Mouse (Mus musculus): ENCODE data around the gene Tmem50a.

Gene Tmem50a

DNA sequence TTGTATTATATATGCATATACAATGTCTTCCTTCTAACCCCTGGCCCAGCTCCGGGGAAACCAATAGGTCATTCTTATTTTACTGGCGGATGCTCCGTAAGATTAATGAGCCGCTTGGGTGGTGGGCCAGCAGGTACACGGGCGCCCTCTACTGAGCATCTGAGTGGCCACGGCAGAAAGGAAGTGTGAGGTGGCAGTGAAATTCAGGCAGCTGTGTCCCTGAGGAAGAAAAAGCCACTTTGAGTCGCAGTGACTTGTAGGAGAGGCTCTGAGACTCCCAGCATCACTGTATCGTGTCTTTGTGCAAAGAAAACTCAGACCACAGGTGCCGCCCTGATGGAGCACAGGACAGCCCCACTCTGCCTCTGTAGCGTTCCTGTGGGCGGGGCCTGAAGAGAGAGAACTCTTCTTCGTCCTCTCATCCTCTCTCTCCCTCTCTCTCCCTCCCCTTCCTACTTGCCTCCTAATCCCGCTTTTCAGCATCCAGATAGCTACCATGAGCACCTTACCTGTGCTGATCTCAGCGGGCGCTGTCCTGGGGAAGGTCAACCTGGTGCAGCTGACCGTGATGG is 35.3 kb downstream of the Tmem50a start:
- DNase-seq (ENCODE audit: low read depth, low spot score) = peak; percentile 47

DNA sequence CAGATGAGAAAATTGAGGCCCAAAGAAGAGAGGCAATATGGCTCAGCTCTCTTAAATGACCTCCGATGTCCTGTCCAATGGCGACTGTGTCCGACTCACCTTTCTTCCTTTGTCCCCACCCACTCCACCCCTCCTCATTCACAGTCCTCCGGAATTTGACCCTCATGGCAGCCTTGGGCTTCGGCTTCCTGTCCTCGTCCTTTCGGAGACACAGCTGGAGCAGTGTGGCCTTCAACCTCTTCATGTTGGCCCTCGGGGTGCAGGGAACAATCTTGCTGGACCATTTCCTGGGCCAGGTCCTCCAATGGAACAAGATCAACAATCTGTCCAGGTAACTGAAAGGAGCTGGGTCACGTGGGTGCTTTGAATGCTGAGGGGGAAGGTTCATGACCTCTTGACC is 38.7 kb downstream of the Tmem50a start:
- DNase-seq (ENCODE audit: low read depth, low spot score) = no peak

DNA sequence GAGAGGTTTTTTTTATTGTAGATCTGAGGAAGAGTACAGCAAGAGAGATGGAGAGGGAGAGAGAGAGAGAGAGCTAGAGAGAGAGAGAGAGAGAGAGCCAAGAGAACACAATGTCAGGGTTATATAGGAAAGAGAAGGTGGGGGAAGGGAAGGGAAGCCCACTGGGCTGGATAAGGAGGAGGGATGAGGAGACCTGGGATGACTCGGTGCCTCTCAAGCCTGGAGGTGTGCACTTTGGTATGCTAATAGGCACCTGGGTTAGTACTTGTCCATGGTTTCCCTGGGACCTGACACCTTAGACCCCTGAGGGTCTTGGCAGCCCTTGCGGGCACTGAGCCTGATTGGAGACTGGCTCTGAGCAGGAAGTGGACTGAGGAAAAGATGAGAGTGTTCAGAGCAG is 42.9 kb downstream of the Tmem50a start:
- DNase-seq (ENCODE audit: low read depth, low spot score) = no peak

DNA sequence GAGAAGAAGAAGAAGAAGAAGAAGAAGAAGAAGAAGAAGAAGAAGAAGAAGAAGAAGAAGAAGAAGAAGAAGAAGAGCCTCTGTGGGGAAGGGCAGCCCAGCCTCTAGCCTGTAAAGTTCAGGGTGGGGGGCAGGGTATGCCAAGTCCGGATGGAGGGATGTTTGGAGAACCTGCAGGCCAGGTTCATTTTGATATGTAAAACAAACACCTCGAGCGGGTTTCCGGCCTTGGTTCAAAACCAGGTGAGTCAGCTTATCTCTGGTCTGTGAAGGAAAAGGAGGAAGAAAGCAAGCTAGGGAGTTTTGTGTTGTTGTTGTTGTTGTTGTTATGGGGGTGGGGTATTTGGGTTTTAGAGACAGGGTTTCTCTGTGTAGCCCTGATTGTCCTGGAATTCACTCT is 43.3 kb downstream of the Tmem50a start:
- no peak for DNase-seq (ENCODE audit: low read depth, low spot score)

DNA sequence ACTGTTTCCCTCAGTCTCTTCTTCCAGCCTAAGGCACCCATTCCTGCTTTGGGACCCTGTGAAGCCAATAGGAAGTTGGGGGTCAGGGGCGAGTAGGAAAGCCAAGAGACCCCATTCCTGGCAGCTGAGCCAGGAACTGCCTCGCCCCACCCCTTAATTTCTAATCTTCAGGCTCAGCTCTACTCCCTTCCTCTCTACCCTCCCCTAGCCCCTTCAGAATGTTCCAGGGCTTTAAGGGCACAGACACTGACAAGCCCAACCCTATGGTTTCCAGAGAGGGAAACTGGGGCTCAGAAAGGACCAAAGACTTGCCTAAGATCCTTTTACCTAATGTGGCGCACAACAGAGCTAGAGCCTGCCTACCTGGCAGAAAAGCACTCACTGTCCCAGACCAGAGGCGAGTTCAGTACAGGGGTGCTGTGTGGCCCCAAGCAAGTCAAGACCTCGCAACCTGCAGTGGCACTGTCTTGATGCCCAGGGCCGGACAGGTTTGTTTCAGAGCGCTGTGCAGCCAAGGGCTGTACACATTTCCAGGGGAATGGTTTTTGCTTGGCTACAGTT is 44.9 kb downstream of the Tmem50a start:
- DNase-seq (ENCODE audit: low read depth, low spot score) = no peak

DNA sequence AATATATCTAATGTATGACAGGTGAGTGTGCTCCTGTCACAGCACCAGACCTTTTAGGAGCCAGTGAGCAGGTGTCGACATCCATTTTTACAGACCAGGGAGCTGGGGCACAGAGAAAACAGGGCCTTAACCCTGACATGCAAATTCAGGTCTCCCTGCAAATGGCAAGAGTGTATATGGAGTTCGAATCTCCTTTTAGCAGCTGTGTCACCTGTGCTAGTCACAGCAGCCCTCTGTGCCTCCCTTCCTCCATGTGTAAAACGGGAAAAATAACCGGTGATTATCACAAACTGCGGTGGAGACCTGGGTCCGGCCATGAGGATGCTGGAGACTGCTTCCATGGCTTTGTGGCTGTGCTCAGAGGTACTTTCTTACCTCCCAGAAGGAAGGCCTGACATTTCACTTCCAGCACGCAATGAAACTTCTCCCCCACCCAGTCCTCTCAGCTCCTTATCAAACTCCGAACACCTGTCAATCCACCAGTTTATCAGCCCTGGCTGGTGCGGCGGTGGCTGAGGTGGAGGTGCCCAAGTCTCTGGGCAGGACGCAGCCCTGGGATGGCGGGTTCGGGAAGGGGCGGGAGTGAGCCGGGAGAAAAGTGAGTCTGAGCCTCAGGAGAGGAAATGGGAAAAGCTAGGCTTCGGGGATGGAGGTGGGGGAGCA is 45.6 kb downstream of the Tmem50a start:
- no peak for DNase-seq (ENCODE audit: low read depth, low spot score)

DNA sequence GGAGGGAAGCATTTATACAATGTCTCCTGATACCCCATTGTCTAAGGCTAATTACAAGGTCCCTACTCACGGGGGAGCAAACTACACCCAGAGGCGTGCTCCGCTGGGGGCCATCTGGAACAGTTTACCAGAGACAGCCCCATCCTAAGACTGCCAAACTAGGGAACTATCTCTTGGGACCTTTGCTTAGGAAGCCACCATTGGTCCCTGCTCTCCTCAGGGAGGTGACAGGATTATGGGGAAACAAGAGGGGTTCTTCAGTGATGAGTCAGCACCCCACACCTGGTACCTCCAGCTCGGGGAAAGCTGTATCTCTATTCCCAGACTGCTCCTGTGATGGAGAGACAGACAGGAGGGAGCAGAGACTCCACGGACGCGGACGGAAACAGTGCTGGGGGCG is 46.3 kb downstream of the Tmem50a start:
- DNase-seq (ENCODE audit: low read depth, low spot score) = no peak

DNA sequence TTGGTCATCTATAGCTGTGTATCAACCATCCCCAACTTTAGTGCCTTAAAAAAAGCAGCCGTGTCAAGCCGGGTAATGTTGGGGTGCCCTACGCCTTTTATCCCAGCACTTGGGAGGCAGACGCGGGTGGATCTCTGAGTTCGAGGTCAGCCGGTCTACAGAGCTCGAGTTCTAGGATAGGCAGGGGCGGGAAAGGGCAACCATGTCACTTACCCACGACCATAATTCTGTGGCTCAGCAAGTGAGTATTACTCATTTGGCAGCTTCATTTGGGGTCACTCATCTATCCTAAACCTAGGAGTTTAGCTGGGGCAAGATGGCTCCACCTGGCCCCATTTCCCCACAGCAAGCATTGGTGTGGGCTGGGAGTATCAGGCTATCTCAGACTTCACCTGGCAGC is 46.8 kb downstream of the Tmem50a start:
- DNase-seq (ENCODE audit: low read depth, low spot score) = no peak

DNA sequence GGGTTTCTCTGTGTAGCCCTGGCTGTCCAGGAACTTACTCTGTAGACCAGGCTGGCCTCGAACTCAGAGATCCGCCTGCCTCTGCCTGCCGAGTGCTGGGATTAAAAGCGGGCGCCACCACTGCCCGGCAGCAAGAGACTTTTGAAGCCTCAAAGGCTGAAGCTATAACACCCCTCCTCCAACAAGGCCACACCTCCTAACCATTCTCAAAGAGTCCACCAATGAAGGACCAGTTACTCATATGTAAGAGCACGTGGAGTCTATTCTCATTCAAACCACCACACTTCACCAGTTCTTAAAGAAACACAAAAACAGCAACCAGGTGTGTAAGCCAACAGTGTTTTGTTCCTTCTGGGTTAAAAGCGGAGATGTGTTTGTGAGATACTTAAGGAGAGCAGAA is 47.2 kb downstream of the Tmem50a start:
- DNase-seq (ENCODE audit: low read depth, low spot score) = no peak

DNA sequence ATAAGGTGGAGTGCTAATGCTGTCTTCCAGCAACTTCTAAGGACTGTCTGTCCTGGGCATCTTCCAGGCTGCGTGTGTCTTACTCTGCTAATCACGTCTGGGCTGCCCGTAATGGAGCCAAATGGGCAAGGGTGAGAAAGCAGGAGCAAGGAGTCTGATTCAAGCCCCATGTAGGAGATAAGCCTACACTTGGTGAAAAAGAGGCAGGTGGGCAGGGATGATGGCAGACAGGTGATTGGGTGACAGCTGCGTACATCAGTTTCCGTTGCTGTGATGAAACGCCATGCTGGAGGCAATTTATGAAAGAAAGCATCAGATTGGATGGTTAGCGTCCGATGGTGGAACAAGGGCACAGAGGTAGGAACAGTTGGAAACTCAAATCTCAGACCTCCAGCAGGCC is 47.6 kb downstream of the Tmem50a start:
- no peak for DNase-seq (ENCODE audit: low read depth, low spot score)

DNA sequence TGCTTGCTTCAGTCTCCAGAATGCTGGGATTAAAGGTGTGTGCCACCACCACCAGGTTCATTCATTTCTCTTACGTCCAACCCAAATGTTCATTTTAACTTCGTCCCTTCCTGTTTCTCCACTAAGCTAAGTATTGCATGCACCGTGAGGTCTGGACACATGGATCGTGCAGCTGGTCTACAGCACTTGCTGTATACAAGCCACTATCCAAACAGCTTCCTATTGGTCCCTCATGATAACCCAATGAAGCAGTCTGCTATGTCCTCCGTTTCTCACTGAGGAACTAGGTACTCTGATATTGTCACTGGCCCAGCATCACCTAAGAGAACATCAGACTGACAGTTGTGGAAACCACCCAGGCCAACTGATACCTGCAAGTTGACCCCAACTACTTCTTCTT is 49.0 kb downstream of the Tmem50a start:
- no peak for DNase-seq (ENCODE audit: low read depth, low spot score)

DNA sequence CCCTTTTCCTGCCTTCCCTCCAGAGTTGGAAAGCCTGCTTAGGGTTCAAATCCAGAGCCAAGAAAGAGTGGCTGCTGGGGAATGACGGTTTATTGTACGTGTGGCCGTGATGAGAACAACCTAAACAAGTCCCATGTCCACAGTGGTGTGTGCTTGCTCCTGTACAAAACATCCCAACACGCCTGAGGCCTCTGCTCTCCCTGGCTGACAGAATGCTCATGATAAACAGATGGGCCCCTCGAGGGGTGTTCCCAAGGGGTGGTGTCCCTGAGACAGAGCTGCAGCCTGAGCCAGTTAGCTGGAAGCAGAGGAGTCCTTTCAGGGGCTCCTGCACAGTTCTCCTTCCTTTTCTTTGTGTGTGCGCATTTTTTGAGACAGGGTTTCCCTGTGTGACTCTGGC is 49.5 kb downstream of the Tmem50a start:
- DNase-seq (ENCODE audit: low read depth, low spot score) = no peak

DNA sequence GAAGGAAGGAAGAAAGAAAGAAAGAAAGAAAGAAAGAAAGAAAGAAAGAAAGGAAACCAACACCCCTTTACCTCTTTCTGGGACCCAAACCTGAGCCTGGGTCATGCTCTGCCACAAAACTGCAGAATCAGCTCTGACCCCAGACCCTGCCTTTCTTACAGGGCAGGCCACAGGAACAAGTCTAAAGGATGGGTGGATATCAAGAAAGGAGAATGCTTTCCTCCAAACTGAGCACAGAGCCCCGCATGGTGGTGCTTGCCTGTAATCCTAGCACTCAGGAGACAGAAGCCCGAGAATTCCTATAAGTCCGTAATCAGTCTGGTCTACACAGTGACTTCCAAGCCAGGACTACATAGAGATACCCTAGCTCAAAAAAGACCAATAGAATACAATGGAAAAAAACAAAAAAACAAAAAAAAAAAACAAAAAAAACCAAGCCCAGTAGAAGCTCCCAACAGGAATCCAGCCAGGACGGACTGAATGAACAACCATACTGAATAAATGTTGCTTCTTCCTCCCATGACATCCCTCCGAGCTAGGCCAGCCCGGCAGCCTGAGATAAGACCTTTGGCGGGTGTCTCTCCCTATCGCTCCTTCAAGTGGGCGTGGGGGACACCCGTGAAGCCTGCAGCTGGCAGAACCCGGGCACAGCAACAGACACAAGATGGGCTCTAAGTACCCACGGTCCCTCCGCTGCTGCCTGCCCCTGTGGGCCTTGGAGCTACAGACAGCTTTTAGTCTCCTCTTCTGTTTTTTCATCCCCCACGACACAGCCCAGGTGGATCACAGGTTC is 50.7 kb downstream of the Tmem50a start, which contains the start of gene Rhd:
TSS of gene Rhd (plus strand) at position 600 of the 793 bp plus-strand sequence.
- no peak for DNase-seq (ENCODE audit: low read depth, low spot score)

DNA sequence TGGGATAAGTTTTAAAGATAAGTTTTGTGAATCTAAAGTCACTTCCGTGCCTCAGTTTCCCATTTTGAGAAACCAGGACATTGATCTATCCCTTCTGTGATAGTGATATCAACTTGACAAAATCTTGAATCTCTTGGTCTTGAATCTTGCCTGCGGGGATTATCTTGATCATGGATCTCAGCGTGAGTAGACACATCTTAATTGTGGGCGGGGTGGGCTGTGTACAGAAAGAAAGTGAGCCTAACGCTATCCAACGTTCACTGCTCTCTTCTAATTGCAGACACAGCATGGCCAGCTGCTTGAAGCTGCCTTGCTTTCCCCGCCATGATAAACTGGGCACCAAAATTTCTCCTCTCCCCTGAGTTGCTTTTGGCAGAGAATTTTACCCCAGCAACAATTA is 51.8 kb downstream of the Tmem50a start:
- DNase-seq (ENCODE audit: low read depth, low spot score) = no peak

DNA sequence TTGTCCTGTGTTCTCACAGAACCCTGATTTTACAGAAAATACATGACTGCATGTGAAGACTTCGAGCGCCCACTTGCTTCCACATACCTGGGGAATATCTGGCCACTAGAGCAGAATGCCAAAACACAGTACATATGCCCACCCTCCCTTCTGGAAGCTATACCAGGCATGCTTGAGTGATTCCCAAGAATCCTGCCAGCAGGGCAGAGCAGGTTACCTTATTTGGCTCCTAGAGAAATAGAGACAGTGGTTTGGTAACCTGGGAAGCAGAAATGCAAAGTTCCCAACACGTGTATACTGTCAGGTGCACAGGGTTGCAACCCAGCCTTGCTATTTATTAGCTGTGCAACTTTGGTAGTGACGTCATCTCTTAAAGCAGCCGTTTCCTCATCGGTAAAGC is 52.9 kb downstream of the Tmem50a start:
- DNase-seq (ENCODE audit: low read depth, low spot score) = no peak

DNA sequence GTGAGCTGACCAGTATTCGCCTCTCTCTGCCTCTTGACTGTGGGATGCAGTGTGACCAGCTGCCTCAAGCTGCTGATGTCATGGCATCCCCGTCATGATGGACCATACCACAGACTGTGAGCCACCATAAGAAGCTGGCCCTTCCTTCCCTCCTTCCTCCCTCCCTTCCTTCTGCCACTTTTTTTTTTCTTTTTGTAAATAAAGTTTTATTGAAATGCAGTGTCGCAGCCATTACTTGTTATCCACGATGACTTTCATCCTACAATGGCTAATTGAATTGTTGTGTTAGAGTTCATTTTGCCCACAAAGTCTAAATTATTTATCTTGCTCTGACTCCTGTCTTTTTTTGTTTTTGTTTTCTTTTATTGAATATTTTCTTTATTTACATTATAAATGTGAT is 56.3 kb downstream of the Tmem50a start:
- DNase-seq (ENCODE audit: low read depth, low spot score) = no peak

DNA sequence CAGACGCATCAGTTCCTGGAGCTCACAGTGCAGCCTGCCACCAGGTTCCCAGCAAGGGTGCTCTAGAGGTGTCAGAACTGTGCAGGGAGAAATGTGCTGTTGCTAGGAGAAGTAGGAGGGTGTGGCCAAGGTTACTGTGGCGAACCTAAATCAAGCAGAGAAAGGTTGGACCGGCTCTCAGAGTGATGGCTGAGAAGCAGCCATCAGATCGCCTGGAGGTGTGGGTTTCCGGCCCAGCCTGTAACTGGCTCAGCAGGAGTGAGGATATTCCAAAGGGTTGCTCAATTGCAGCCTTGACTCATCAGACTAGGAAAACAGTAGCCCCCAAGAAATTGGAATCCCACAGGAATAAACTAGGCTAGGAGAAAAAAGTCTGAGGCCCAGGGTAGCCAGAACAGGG is 58.3 kb downstream of the Tmem50a start:
- no peak for DNase-seq (ENCODE audit: low read depth, low spot score)

DNA sequence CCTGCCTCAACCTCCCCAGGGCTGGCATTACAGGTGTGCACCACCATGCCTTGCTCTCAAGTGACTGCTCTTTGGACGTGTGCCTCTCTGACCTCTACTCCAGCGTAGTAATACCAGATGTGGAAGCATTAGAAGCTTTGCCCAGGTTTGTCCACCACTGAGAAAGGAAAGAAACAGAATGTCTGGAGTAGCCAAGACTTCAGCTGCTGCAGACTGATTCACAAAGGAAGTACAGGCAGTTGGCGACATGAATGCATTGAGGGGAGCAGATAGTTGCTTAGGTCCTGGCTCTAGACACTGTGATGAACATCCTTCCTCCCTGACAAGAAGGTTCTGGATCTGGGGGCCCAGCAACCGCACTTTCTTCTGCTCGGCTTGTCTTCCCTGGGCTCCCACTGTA is 58.8 kb downstream of the Tmem50a start:
- DNase-seq (ENCODE audit: low read depth, low spot score) = no peak

DNA sequence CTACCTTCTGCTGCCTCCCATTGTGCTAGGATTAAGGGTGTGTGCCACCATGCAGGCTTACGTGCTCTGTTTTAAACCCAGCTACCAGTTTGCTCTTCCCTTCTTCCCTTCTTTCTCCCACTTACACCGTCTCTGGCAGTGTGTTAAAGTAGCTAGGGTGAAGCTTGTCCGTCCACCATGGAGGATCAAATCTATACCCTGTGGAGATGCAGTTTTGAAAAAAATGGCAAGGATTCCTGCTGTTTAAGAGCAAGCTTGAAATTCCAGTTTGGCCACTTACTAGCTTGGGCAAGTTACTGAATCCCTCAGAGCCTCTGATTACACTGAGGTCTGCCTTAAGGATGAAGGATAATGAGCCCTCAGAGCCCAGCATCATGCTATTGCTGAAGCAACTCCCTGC is 59.5 kb downstream of the Tmem50a start:
- no peak for DNase-seq (ENCODE audit: low read depth, low spot score)

DNA sequence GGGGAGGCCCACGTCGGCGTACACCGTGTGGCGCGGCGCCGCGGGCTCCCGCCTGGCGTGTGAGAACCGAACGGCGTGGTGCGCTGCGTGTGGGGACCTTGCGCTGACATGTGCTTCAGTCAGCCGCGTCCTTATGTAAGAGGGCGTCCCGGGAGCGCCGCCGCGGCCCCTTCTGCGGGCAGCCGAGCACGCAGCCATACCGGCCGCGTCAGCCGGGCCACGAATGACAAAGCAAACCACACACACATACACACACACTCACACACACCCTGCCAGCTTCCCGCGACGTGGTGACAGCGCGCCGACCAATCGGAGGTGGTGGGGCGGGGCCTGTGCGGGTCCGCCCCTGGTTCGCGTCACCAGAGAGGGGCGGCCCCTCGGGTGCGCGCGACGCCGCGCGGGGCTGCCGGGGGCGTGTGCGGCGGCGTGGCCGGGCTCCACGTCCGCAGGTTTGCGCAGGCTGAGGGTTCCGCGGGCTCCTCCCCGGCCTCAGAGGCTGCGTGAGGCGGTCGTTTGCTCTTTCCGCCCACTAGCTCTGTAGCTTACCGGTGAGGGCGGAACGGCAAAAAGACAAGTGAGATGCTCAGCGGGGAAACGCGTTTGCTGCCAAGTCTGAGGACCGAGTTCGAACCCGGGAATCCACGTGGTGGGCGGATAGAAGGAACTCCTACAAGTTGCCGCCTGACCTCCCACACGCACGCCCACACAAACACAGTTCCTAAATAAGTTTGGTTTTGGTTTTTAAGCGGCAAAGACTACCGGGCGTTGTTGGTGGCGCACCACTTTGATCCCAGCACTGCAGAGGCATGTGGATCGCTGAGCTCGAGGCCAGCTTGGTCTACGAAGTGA is 61.0 kb downstream of the Tmem50a start:
- DNase-seq (ENCODE audit: low read depth, low spot score) = peak; percentile 87

DNA sequence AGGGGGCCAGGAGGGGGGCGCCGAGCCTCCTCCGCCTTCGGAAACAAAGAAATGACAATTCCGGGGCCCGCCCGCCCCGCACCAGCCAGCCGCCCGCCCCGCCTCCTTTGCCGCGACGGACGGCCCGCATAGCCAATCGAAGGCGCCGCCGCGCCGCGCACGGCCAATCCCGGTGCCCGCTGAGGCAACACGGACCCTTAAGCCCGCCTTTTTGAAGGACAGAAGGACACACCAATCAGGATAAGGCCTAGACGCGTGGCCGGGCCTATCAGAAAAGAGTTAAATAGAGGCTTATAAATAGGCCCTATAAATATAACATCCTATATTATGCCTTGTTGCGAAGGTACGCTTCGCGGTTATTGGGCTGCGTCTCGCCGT is 61.6 kb downstream of the Tmem50a start, which contains the start of gene Maco1:
TSS of gene Maco1 (minus strand) at position 87 of the 378 bp plus-strand sequence.
- DNase-seq (ENCODE audit: low read depth, low spot score) = peak; percentile 98

All from embryo, embryonic 11.5 days (tissue).